Mouse (Mus musculus) cerebellum, adult (tissue): ENCODE data around the gene Dab1.

Source experiments
- ATAC-seq: cut with Nextera tagmentation; 2 replicates; pipeline ENCODE4 v1.9.2; 2017; ENCODE audit warnings: mild to moderate bottlenecking, moderate library complexity, mixed read lengths; ENCODE audit not compliant: insufficient number of reproducible peaks, low FRiP score, low TSS enrichment

Dab1 gene

GRCm38 (mm10) chr4:104211531-104212455, 592.6 kb downstream of the Dab1 start:
- no peak for ATAC-seq

- ATAC-seq = no peak
Observed at GRCm38 (mm10) chr4:104214724-104215123, 595.6 kb downstream of the Dab1 start.

DNA sequence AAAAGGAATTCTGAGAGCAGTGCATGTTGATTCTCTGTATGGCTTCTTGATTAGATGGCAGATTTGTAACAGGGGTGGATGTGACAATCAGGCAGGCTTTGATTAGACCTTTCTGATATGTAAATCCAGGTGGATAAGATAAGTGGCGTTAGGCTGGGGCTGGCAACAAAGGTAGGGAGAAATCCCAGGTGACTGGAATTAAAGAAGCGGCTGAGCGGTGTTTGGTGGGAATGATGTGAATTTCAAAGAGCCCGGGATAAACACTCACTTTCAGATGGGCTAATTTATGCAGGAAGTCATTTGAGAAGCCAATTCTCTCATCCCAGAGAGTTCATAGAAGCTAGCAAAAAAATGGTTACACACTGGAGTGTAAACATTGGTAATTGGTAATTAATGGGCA, 598.2 kb downstream of the Dab1 start:
- ATAC-seq = no peak

- no peak for ATAC-seq
Observed at GRCm38 (mm10) chr4:104218765-104219164, 599.6 kb downstream of the Dab1 start.

DNA sequence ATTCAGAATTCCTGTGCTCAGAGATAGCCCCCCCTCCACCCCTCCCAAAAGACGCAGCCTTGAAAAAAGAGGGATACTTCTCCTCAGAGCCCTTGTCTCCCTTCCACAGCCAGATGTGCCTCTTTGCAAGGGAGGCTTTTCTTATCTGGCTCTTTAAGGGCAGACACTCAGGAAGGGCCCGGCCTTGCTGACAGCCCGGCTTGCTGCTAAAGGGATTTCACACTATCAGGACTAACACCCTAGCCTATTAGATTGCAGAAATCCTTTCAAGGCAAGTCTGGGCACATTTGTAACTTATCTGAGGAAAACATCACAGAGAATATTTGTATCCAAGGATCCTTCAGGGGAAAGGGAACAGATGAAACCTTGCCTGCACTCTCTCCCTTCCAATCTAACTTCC, 600.9 kb downstream of the Dab1 start:
- no peak for ATAC-seq

- no peak for ATAC-seq
Observed at GRCm38 (mm10) chr4:104229296-104229695, 610.1 kb downstream of the Dab1 start.

- no peak for ATAC-seq
Observed at GRCm38 (mm10) chr4:104246506-104246905, 627.3 kb downstream of the Dab1 start.

GRCm38 (mm10) chr4:104249462-104249861, 630.3 kb downstream of the Dab1 start:
- ATAC-seq = no peak

GRCm38 (mm10) chr4:104257776-104258175, 638.6 kb downstream of the Dab1 start:
- ATAC-seq = no peak

DNA sequence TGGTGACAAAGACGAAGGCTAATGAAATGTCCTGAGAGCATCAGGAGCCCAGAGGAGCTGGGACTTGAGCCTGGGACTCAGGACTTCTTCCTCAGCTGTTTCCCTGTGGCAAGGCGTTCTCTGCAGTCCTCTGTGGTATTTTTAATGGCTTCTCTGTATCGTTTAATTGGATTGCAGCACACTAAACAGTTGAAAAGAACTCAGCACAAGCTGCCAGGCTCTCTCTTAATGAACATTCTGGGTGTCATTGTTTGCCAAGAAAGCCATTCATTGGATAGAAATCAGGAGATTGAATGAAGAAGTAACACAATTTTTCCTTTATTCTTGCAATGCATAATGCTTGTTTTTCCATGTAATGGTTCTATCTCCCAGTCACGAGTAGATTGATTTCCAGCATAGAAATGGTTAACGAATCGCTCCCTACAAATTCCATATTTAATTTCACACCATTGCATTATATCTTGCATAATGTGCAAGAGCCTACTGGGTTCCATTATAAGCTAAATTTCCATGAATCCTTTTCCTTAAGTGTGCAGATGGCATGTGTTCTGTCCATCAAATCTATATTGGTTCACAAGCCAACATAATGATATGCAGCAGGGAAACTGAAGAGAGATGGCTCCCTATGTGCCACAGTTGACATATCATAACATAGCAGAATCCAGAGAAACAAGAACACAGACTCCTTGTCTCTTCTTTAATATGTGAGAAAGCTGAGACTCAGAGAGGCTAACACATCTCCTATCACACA, 650.4 kb downstream of the Dab1 start:
- ATAC-seq = no peak

DNA sequence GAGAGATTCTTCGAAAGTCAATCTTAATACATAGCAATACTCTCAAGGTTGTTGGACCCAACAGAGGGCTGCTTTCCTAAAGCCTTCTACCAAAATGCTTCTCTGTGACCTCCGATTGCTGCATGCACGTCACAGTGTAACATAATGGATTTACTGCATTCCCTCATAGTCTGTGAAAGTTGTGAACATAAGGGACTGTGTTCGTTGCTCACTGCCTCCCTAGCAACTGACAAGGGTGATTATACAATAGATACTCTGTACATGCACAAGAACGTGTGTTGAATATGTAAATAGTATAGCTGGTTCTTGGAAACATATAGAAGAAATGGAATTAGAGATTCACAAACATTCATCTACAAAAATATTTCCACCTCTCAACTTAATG, 651.0 kb downstream of the Dab1 start:
- ATAC-seq = no peak

DNA sequence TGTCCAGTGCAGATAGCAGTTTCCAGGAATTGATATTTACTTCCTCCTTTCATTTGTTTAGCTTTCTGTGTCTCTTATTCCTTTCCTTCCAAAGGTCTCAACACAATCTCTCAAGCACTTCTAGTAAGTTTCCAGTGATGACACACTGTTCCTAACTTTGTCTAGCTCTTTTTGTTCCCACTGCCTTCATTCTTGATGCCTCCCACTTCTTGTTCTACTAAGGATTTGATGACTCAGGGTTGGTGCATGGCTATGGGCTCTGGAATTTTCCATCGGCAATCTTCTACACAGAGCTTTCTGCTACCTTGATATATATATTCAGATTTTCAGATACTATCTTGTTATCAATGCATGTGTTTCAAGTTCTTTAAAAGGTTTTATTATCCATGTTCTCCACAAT, 656.1 kb downstream of the Dab1 start:
- ATAC-seq = no peak

DNA sequence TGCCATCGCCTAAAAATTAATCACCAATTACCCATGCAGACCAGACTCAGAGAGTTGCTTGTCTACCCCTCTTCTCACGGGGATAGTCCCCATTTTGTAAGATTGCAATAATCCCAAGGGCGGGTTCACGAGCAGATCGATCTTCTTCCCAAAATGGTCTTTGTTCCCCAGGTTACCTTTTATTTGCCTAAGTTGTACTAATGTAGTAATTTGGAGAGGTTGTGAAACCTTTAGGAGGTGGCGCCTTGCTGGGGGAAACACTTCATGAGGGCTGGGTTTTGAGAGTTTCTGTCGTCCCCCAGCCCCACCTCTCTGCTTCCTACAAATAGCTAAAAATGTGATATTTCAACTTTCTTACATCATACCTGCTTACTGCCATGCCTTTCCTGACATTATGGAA, 657.8 kb downstream of the Dab1 start:
- ATAC-seq = no peak

- no peak for ATAC-seq
Observed at GRCm38 (mm10) chr4:104281518-104281917, 662.4 kb downstream of the Dab1 start.

DNA sequence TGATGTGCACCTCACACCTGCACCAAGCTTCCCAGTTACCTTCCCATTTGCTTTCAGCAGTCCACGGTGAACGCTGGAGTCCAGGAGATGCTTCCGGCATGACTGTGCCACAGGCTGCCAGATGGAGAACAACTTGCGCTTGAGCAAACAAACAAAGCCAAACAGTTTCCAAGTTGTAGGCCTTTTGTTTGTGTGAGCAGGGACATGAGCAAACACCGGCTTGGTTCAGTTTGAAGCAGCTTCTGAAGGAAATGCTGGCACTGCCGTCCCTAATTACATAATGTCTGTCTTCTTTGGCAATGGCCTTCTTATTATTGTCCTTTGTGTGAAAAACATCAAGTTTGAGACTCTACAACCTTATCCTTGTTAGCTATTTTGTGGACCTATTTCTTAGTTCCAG, 664.7 kb downstream of the Dab1 start:
- ATAC-seq = no peak

DNA sequence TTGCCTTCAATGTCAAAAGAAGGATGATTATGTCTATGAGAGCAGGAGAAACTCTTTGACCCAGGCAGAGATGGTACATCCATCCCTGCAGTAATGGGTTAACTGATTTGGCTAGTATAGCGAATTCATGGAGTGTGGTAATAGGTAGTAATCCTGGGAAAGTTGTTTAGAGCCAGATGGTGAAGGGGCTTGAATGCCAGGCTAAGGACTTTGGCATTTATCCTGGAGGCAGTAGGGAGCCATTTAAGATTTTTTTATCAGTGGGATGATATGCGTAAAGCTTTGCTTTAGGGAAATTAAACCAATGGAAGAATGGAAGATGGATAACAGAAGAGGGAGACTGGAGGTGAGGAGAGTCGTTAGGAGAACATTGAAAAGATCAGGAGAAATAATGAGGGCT, 669.2 kb downstream of the Dab1 start:
- ATAC-seq = no peak

DNA sequence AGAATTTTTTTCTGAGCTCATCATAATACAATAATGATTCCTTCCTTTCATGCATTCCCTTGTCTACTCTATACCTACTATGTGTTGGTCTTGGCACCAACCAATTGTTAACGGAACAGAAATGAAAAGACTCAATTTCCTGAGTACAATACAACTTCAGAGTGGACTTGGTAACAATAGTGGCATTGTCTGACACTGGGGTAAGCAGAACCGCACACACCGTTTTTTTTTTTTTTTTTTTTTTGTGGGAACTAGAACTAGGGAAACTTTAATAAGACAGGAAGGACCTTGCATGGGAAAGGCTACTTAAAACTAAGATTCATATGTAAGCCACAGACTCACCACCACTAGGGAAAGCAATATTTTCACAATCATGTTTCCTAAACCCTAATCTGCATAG, 682.6 kb downstream of the Dab1 start:
- ATAC-seq = no peak

DNA sequence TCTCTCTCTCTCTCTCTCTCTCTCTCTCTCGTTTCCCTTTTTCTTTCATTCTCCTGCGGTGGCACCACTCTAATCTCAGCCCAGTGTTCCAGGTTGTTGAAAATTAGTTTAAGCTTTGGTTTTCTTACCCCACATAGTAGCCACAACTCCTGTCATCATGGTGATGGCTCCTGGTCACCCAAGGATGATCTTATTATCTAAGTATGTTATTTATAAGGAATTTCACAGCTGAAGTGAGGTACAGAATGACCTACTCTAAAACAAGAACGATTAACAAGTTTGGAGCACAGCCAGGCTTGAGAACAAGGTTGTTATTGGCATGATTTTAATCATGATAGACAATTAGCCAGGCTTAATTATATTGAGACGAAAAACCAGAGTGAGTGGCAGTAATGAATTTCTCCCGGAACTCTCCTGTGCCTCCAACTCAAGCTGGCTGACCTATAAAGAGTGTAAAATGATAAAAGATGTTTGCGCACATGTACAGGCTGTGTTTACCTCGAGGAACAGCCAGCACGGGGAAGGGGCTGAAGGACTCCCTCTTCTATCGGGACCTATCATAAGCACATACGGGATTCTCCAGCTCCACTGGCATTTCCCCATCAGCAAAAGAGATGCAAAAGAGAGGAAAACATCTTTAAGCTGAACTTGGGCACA, 684.0 kb downstream of the Dab1 start:
- no peak for ATAC-seq

DNA sequence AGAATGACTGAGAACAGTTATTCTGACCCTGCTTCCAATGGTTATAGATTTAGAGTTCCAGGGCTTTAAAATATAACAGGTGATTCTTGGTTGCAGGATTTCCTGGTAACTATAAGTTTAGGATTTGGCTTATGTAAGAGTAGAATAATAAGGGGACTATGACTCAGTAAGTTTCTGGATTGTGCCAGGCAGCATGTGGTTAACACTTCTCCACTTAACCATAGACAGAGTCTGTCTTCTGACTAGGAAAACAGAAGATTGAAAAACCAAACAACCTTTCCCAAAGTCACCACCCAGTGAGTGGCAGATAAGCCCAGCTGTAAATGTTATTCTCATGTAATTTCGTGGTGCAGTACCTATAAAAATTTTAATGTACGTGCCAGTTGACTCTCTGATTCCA, 688.6 kb downstream of the Dab1 start:
- ATAC-seq = no peak

DNA sequence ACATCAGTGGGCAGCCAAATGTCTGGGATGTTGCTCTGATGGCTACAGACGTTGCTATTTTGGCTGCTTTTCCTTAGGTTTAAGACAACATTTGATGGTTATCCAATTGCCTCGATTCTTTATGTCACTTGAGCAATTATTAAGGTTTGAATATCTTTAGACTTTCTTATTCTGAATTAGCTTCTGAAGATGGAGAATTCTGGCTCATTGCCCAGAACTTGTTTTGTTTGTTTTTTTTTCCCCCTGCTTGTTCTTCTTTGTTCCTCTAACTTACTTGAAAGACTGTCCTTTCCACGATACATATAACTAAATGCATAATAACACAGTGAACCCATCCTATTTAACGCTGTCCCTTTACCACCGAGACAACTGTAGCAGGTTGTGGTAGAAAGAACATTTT, 707.1 kb downstream of the Dab1 start:
- no peak for ATAC-seq

- ATAC-seq = no peak
Observed at GRCm38 (mm10) chr4:104331896-104332295, 712.7 kb downstream of the Dab1 start.
